Mouse (Mus musculus): Measurements from ENCODE around the gene Ppp1ca. TPM values are rescaled to one million over a fixed set of nuclear protein-coding genes. Genes with fewer than 3 reads are reported as not detected.

The Ppp1ca gene
- polyA plus RNA-seq, 1 experiment, result 897 TPM

GRCm38 (mm10) chr19:4149764-4150461, 42.0 kb upstream of the Ppp1ca start:
- 95% methylated on average over 17 of the region's 17 CpGs for WGBS
- no peak for TF ChIP-seq POLR2A (IDR thresholded peaks at IDR 0.05; ENCODE audit: control insufficient read depth, extremely low read depth, insufficient read depth, low read length, poor library complexity)
- H3K4me1 ChIP-seq (replicated peaks; ENCODE audit: control insufficient read depth, insufficient read depth, low read length), result peaks cover 54% of the 10 kb centered on the region
- H3K36me3 ChIP-seq (ENCODE audit: control insufficient read depth, insufficient read depth, low read length), result peaks cover 11% of the 10 kb centered on the region; the same call in 1 of the 2 replicates
- H3K4me3 ChIP-seq (ENCODE audit: control insufficient read depth, insufficient read depth, low read length), result peak overlapping the region; percentile 76; the same call in 1 of the 2 replicates
- no peaks in the 10 kb centered on the region for H3K27me3 ChIP-seq (ENCODE audit: control insufficient read depth, insufficient read depth, low read length)
- DNase-seq, result no peak
- no peak overlapping the region for H3K27ac ChIP-seq (ENCODE audit: control insufficient read depth, insufficient read depth, low read length)

- H3K27ac ChIP-seq (ENCODE audit: control insufficient read depth, insufficient read depth, low read length), result no peak overlapping the region
- peaks cover 50% of the 10 kb centered on the region for H3K4me1 ChIP-seq (replicated peaks; ENCODE audit: control insufficient read depth, insufficient read depth, low read length)
- H3K27me3 ChIP-seq (ENCODE audit: control insufficient read depth, insufficient read depth, low read length), result no peaks in the 10 kb centered on the region
- WGBS, result 94% methylated on average over 22 of the region's 22 CpGs
- H3K36me3 ChIP-seq (ENCODE audit: control insufficient read depth, insufficient read depth, low read length), result peaks cover 11% of the 10 kb centered on the region; the same call in 1 of the 2 replicates
- DNase-seq, result no peak
- TF ChIP-seq POLR2A (IDR thresholded peaks at IDR 0.05; ENCODE audit: control insufficient read depth, extremely low read depth, insufficient read depth, low read length, poor library complexity) (no peak), CTCF (IDR thresholded peaks at IDR 0.05; ENCODE audit: borderline replicate concordance, control insufficient read depth, extremely low read depth, insufficient read depth, low read length, poor library complexity) (no peak)
- no peak overlapping the region for H3K4me3 ChIP-seq (ENCODE audit: control insufficient read depth, insufficient read depth, low read length)
Measured at GRCm38 (mm10) chr19:4150567-4151487, 41.0 kb upstream of the Ppp1ca start.

GRCm38 (mm10) chr19:4151488-4151860, 40.4 kb upstream of the Ppp1ca start:
- Histone ChIP-seq H3K4me1 (replicated peaks; ENCODE audit: control insufficient read depth, insufficient read depth, low read length) (peaks cover 55% of the 10 kb centered on the region), H3K27ac (ENCODE audit: control insufficient read depth, insufficient read depth, low read length) (no peak overlapping the region), H3K4me3 (ENCODE audit: control insufficient read depth, insufficient read depth, low read length) (no peak overlapping the region), H3K36me3 (ENCODE audit: control insufficient read depth, insufficient read depth, low read length) (peaks cover 14% of the 10 kb centered on the region), H3K27me3 (ENCODE audit: control insufficient read depth, insufficient read depth, low read length) (no peaks in the 10 kb centered on the region)
- no peak for TF ChIP-seq CTCF (IDR thresholded peaks at IDR 0.05; ENCODE audit: borderline replicate concordance, control insufficient read depth, extremely low read depth, insufficient read depth, low read length, poor library complexity)
- TF ChIP-seq POLR2A (IDR thresholded peaks at IDR 0.05; ENCODE audit: control insufficient read depth, extremely low read depth, insufficient read depth, low read length, poor library complexity), result no peak
- no peak for DNase-seq
- 96% methylated on average over 5 of the region's 5 CpGs for WGBS

GRCm38 (mm10) chr19:4151898-4152297, 40.0 kb upstream of the Ppp1ca start:
- no peak for DNase-seq
- no peak overlapping the region for H3K4me3 ChIP-seq (ENCODE audit: control insufficient read depth, insufficient read depth, low read length)
- peaks cover 55% of the 10 kb centered on the region for H3K4me1 ChIP-seq (replicated peaks; ENCODE audit: control insufficient read depth, insufficient read depth, low read length)
- peaks cover 18% of the 10 kb centered on the region for H3K36me3 ChIP-seq (ENCODE audit: control insufficient read depth, insufficient read depth, low read length)
- H3K27ac ChIP-seq (ENCODE audit: control insufficient read depth, insufficient read depth, low read length), result no peak overlapping the region
- 96% methylated on average over 5 of the region's 5 CpGs for WGBS
- H3K27me3 ChIP-seq (ENCODE audit: control insufficient read depth, insufficient read depth, low read length), result no peaks in the 10 kb centered on the region
- TF ChIP-seq POLR2A (IDR thresholded peaks at IDR 0.05; ENCODE audit: control insufficient read depth, extremely low read depth, insufficient read depth, low read length, poor library complexity), result no peak
- TF ChIP-seq CTCF (IDR thresholded peaks at IDR 0.05; ENCODE audit: borderline replicate concordance, control insufficient read depth, extremely low read depth, insufficient read depth, low read length, poor library complexity), result no peak

- Histone ChIP-seq H3K4me3 (ENCODE audit: control insufficient read depth, insufficient read depth, low read length) (no peak overlapping the region), H3K27me3 (ENCODE audit: control insufficient read depth, insufficient read depth, low read length) (no peaks in the 10 kb centered on the region), H3K36me3 (ENCODE audit: control insufficient read depth, insufficient read depth, low read length) (peaks cover 18% of the 10 kb centered on the region), H3K27ac (ENCODE audit: control insufficient read depth, insufficient read depth, low read length) (no peak overlapping the region), H3K4me1 (replicated peaks; ENCODE audit: control insufficient read depth, insufficient read depth, low read length) (peaks cover 52% of the 10 kb centered on the region)
- DNase-seq, result no peak
- 96% methylated on average over 8 of the region's 8 CpGs for WGBS
- no peak for TF ChIP-seq POLR2A (IDR thresholded peaks at IDR 0.05; ENCODE audit: control insufficient read depth, extremely low read depth, insufficient read depth, low read length, poor library complexity)
- no peak for TF ChIP-seq CTCF (IDR thresholded peaks at IDR 0.05; ENCODE audit: borderline replicate concordance, control insufficient read depth, extremely low read depth, insufficient read depth, low read length, poor library complexity)
Measured at GRCm38 (mm10) chr19:4152445-4153231, 39.2 kb upstream of the Ppp1ca start.

- TF ChIP-seq POLR2A (IDR thresholded peaks at IDR 0.05; ENCODE audit: control insufficient read depth, extremely low read depth, insufficient read depth, low read length, poor library complexity), result no peak
- no peak for TF ChIP-seq CTCF (IDR thresholded peaks at IDR 0.05; ENCODE audit: borderline replicate concordance, control insufficient read depth, extremely low read depth, insufficient read depth, low read length, poor library complexity)
- peak within 1 kb of the TSS; percentile 97 for H3K27ac ChIP-seq (ENCODE audit: control insufficient read depth, insufficient read depth, low read length)
- peak within 1 kb of the TSS; percentile 80 for H3K4me3 ChIP-seq (ENCODE audit: control insufficient read depth, insufficient read depth, low read length)
- DNase-seq, result no peak
- H3K4me1 ChIP-seq (replicated peaks; ENCODE audit: control insufficient read depth, insufficient read depth, low read length), result peaks cover 49% of the 10 kb centered on the region
- H3K36me3 ChIP-seq (ENCODE audit: control insufficient read depth, insufficient read depth, low read length), result peaks cover 18% of the 10 kb centered on the region
- H3K27me3 ChIP-seq (ENCODE audit: control insufficient read depth, insufficient read depth, low read length), result no peaks in the 10 kb centered on the region
- 97% methylated on average over 11 of the region's 11 CpGs for WGBS
Measured at GRCm38 (mm10) chr19:4153232-4153654, 38.6 kb upstream of the Ppp1ca start, which contains the start of gene Ptprcap. Ptprcap (plus strand) TSS chr19:4153604.
